Mouse (Mus musculus) megakaryocyte, embryonic 14.5 days (primary cell): ENCODE data around the gene Nf1.

ENCODE experiments used
- FLI1 ChIP-seq: IDR thresholded peaks from 2 replicates; pipeline ENCODE4 v1.6.1; 2012; ENCODE audit warnings: low read length, inconsistent platforms, mixed read lengths
- GATA1 ChIP-seq: IDR thresholded peaks from 3 replicates; pipeline ENCODE4 v1.6.1; 2012; ENCODE audit warnings: mixed read lengths, low read length, inconsistent platforms, borderline replicate concordance

DNA sequence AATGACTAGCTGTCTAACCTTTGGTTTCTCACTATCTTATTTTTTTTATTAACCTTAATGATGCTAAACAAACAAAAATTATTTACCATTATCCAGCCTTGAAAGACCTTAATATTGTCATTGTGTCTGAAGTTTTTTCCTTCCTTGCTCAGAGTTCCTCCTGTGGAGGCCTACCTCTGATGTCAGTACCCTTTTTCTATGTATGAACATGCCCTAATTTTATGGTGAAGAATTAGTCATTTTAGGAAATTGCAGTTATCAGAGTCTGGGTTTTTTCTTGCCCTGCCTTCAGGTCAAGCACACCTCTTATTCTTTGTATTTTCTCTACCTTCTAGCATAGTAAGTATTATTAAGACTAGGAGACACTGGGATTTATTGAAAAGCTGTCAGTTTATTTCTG lies 145.2 kb downstream of the Nf1 start:
- TF ChIP-seq GATA1 (no peak), FLI1 (no peak)
